Mouse (Mus musculus): ENCODE measurements at regions not wholly inside any gene's neighbourhood (a gene's known extent, or its start where the extent isn't known, plus 50 kb on each side); places are given as distances from the start of the nearest gene placed in this dataset.

DNA sequence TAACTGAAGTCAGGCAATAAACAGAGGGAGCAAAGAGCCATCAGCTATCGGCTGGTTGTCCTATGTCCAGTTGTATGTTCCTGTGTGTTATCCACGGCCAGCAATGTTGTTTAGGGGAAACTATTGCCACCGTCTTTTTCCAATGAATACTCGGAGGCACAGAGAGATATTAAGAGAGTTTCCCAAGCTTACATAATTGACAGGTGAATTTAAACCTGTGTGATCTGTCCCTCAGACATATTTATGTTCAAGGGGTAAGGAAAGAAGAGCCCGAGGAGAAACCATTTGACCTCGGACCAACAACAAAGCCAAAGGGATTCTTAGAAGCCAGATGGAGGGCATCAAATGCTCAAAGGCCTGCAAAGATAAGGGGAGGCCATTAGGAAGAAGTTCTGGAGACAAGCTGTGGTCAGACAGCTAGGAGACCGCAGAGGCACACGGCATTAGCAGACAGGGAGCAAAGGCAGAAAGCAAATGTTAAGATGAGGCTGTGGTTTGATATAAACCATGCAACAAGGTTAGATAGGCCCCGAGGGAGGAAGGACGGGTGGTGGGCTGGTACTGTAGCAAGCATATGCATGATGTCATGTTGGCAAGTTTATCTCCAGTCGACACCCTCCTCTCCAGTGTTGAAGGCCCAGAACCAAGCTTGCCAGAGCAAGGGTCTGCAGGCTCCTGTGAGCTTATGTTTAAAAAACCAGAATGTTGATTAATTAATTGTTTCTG, 82.1 kb upstream of the Cpsf6 start:
- Histone ChIP-seq H3K4me3 (replicated peaks; ENCODE audit: extremely low read depth, low read depth, low read length) (no peak overlapping the region), H3K4me1 (ENCODE audit: control insufficient read depth, insufficient read depth, low read length) (no peaks in the 10 kb centered on the region)
- DNase-seq, result no peak
- TF ChIP-seq CTCF (IDR thresholded peaks at IDR 0.05; ENCODE audit: insufficient read depth, low read length) (no peak), POLR2A (IDR thresholded peaks at IDR 0.05; ENCODE audit: borderline replicate concordance, extremely low read depth, low read depth, low read length) (no peak)
- 62% methylated on average over 11 of the region's 11 CpGs for WGBS

DNA sequence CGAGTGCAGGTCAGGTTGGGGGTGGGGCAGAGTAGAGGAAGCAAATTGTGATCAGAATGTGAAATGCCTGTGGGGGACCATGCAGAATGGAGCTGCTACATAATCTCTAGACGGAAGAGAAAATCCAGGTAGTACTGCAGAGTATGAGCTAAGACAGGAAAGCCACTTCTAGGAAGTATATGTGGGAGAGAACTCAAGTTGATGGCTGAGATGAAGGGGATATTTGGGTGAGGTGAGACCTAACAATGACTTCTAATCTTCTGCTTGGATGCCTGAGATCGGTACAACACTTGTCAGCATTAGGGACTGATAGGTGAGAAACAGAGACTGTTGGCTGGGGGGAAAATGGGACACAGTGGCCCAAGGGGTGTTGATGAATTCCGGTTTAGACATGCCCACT, 81.4 kb upstream of the Cpsf6 start:
- no peak overlapping the region for H3K4me3 ChIP-seq (replicated peaks; ENCODE audit: extremely low read depth, low read depth, low read length)
- no peak for DNase-seq
- WGBS, result 85% methylated on average over 4 of the region's 4 CpGs
- H3K4me1 ChIP-seq (ENCODE audit: control insufficient read depth, insufficient read depth, low read length), result no peaks in the 10 kb centered on the region; the same call in 1 of the 2 replicates
- TF ChIP-seq POLR2A (IDR thresholded peaks at IDR 0.05; ENCODE audit: borderline replicate concordance, extremely low read depth, low read depth, low read length) (no peak), CTCF (IDR thresholded peaks at IDR 0.05; ENCODE audit: insufficient read depth, low read length) (no peak)

DNA sequence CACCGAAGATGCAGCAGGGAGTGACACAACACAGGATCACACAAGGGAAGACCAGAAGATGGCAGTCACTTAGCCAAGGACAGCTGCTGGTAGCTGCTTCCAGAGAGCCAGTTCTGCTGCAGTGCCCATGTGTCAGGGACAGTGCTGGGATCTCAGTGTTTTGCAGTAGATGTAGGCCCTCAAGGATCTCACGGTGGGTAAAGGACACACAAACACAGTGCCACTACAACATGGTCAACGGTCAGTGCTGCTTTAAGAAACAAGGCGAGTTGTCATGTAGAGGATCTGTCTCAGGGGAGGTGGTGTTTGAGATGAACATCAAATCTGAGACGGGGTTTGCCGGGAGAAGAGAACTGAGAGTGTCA, 80.5 kb upstream of the Cpsf6 start:
- H3K4me3 ChIP-seq (replicated peaks; ENCODE audit: extremely low read depth, low read depth, low read length), result no peak overlapping the region
- WGBS, result 90% methylated on average over 6 of the region's 6 CpGs
- no peak for TF ChIP-seq CTCF (IDR thresholded peaks at IDR 0.05; ENCODE audit: insufficient read depth, low read length)
- no peak for TF ChIP-seq POLR2A (IDR thresholded peaks at IDR 0.05; ENCODE audit: borderline replicate concordance, extremely low read depth, low read depth, low read length)

DNA sequence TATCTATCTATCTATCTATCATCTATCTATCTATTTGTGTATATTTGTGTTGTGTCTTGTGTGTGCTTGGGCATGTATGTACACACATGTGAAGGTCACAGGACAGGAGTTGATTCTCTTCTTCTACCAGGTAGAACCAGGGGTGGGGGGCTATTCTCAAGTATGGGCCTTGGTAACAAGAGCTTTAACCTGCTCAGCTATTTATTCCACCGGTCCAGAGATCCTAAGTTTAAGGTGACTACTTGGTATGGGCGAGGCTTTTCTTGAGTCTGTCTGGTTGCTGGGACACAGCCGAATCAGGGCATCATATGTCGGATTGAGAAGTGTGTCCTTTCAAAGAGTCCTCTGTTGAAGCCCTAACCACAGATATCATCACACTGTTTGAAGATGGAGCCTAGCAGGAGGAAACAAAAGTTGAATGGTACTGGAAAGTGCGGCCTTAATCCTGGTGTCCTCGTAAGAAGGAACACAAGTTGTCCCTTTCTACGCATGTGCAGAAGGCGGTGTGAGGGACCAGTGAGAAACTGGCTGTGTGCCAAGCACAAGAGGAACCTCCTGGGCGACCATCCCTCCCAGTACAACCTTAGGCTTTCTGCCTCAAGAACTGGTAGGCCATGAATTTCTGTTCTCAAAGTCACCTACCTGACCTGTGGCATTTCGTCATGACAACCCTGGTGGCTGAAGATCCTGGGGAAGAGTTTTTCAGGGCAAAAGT, 80.0 kb upstream of the Cpsf6 start:
- no peak for DNase-seq
- WGBS, result 85% methylated on average over 10 of the region's 10 CpGs
- no peak overlapping the region for H3K4me3 ChIP-seq (replicated peaks; ENCODE audit: extremely low read depth, low read depth, low read length)

More for the DNA sequence above, 80.5 kb upstream of the Cpsf6 start:
- no peaks in the 10 kb centered on the region; the same call in 1 of the 2 replicates for H3K4me1 ChIP-seq (ENCODE audit: control insufficient read depth, insufficient read depth, low read length)
- DNase-seq, result no peak

DNA sequence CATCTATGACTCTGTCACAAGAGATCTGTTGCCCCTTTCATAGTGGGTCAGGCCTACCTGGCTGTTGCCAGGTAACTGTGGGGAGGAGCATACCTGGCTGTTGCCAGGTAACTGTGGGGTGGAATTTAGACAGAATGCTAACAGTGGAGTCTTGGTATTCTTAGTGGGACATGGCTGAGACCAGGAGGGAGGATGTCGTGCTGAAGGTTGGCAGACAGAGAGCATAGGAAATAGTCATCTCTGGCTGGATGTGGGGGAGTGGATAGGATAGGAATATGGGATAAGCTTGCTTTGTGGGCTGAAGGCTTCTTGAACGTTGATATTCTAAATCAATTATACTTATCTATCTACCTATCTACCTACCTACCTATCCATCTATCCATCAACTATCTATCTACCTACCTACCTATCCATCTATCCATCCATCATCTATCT, 79.2 kb upstream of the Cpsf6 start:
- WGBS, result 66% methylated on average over 2 of the region's 2 CpGs
- Histone ChIP-seq H3K4me1 (ENCODE audit: control insufficient read depth, insufficient read depth, low read length) (peaks cover 2% of the 10 kb centered on the region), H3K4me3 (replicated peaks; ENCODE audit: extremely low read depth, low read depth, low read length) (no peak overlapping the region)
- no peak for TF ChIP-seq CTCF (IDR thresholded peaks at IDR 0.05; ENCODE audit: insufficient read depth, low read length)
- no peak for DNase-seq

More for the DNA sequence above, 80.0 kb upstream of the Cpsf6 start:
- H3K4me1 ChIP-seq (ENCODE audit: control insufficient read depth, insufficient read depth, low read length), result peaks cover 2% of the 10 kb centered on the region
- no peak for TF ChIP-seq CTCF (IDR thresholded peaks at IDR 0.05; ENCODE audit: insufficient read depth, low read length)
- no peak for TF ChIP-seq POLR2A (IDR thresholded peaks at IDR 0.05; ENCODE audit: borderline replicate concordance, extremely low read depth, low read depth, low read length)

DNA sequence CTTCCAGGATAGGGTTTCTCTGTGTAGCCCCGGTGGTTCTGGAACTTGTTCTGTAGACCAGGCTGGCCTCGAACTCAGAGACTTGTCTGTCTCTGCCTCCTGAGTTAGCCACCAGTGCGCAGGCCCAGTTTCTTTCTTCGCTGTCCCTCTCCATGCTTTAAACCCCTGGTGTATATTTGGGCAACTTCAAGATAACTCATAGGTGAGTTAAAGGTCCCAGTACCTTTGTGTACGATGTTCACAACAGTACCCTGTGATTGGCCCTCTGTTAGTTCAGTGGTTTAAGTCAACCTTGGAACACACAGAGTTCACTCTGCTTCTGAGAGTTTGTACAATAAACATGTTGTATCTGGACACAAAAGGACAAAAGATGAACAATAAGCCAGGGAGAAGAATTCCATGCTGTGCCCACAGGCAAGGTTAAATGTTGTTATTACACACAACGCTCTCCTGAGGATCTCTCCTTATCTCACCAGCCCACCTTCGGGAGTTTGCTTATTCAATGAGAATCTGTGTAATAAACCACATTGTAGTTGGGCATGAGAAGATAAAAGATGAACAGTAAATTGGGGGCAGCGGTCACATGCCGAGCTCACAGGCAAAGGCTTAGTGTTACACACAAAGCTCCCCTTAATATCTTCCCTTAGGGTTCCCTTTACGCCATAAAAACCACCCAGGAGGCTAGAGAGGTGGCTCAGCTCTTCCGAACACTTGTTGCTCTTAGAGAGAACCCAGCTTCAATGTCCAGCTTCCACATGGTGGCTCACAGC, 78.6 kb upstream of the Cpsf6 start:
- WGBS, result 78% methylated on average over 11 of the region's 11 CpGs
- no peak for DNase-seq
- no peak for TF ChIP-seq CTCF (IDR thresholded peaks at IDR 0.05; ENCODE audit: insufficient read depth, low read length)
- TF ChIP-seq POLR2A (IDR thresholded peaks at IDR 0.05; ENCODE audit: borderline replicate concordance, extremely low read depth, low read depth, low read length), result no peak
- H3K4me1 ChIP-seq (ENCODE audit: control insufficient read depth, insufficient read depth, low read length), result peaks cover 2% of the 10 kb centered on the region
- no peak overlapping the region for H3K4me3 ChIP-seq (replicated peaks; ENCODE audit: extremely low read depth, low read depth, low read length)

DNA sequence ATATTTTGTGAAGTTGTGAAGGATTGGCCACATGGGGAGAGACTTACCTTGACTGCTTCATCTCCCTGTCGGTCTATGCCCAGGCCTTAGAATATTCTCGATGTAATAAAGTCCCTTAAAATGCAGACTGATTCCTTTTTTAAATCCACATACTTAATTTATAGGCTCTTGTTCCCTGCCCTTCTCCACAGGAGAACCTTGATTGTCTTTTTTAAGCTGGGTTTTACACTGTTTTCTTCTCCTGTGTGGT, 77.8 kb upstream of the Cpsf6 start:
- Histone ChIP-seq H3K4me1 (ENCODE audit: control insufficient read depth, insufficient read depth, low read length) (peaks cover 2% of the 10 kb centered on the region), H3K4me3 (replicated peaks; ENCODE audit: extremely low read depth, low read depth, low read length) (no peak overlapping the region)
- 88% methylated on average over 2 of the region's 2 CpGs for WGBS
- TF ChIP-seq POLR2A (IDR thresholded peaks at IDR 0.05; ENCODE audit: borderline replicate concordance, extremely low read depth, low read depth, low read length) (no peak), CTCF (IDR thresholded peaks at IDR 0.05; ENCODE audit: insufficient read depth, low read length) (no peak)
- no peak for DNase-seq

DNA sequence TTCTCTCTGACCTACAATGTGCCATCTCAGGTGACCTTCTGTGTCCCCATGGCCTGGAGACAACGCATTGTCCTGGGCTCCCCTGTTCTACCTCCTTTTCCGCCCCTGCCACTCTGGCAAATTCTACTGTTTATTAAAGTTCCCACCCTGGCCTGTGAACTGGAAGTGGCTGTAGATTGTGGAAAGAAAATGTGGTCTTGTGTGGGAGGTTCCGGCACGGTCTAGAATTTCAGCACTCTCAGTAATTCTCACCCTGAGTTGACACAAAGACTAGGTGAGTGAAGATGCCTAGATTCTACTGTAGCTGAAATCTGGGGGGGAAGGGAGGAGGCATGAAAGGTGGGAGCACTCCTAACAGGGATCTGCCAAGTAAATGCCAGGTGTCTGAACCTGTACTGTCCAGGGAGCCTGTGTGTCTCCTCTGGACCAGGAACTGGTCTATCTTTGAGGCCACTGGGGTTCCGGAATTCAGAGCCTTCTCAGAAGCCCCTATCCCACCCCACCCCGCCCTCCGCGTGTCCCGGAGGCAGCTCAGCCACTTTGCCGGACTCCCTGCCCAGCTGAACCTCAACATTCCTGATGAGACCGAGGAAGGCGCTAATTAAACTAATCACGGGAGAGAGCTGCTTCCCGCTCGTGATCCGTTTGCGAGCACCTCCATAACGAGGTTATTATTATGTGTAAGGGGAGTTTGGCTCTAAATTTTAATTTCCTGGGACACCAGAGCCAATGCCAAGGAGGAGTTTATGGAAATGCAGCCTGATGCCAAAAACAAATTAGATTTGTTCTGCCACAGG, 77.3 kb upstream of the Cpsf6 start:
- TF ChIP-seq POLR2A (IDR thresholded peaks at IDR 0.05; ENCODE audit: borderline replicate concordance, extremely low read depth, low read depth, low read length), result no peak
- no peak for TF ChIP-seq CTCF (IDR thresholded peaks at IDR 0.05; ENCODE audit: insufficient read depth, low read length)
- H3K4me1 ChIP-seq (ENCODE audit: control insufficient read depth, insufficient read depth, low read length), result peaks cover 2% of the 10 kb centered on the region
- no peak overlapping the region for H3K4me3 ChIP-seq (replicated peaks; ENCODE audit: extremely low read depth, low read depth, low read length)
- 62% methylated on average over 18 of the region's 18 CpGs for WGBS
- no peak for DNase-seq

DNA sequence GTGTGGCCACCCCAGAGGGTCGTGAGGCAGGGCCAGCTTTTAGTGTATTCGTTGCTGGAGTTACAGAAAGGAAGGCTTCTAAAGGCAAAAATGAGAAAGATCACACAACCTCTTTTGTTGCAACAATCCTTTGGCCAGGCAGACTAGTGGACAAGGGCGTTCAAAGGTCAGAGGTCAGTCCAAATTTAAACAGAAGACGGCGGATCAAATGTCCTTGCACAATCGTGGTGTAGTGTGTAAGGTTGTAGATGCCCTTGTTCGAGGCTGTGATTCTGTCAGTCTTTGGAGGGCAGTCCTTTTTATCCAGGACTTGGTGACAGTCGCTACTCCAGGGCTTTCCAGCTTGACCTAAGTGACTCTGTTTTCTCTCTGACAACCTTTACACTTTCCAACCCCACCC, 76.6 kb upstream of the Cpsf6 start:
- TF ChIP-seq POLR2A (IDR thresholded peaks at IDR 0.05; ENCODE audit: borderline replicate concordance, extremely low read depth, low read depth, low read length), result no peak
- TF ChIP-seq CTCF (IDR thresholded peaks at IDR 0.05; ENCODE audit: insufficient read depth, low read length), result no peak
- peaks cover 2% of the 10 kb centered on the region for H3K4me1 ChIP-seq (ENCODE audit: control insufficient read depth, insufficient read depth, low read length)
- H3K4me3 ChIP-seq (replicated peaks; ENCODE audit: extremely low read depth, low read depth, low read length), result no peak overlapping the region
- DNase-seq, result no peak
- 64% methylated on average over 8 of the region's 8 CpGs for WGBS
